Mouse (Mus musculus) small intestine, adult 2 months (tissue): Measurements from ENCODE around the gene Pdzk1.

Source experiments
- CTCF ChIP-seq: fragments of 200-500 bp; IDR thresholded peaks from 2 replicates; pipeline ENCODE4 v1.5.1; 2012; ENCODE audit warnings: low read depth, mild to moderate bottlenecking, control low read depth, inconsistent platforms, low read length, moderate library complexity, mixed read lengths; ENCODE audit not compliant: insufficient replicate concordance, insufficient read length; ENCODE audit errors: extremely low read depth
- POLR2A ChIP-seq: fragments of 200-500 bp; IDR thresholded peaks from 2 replicates; pipeline ENCODE4 v1.6.1; 2012; ENCODE audit warnings: low read depth, mild to moderate bottlenecking, control low read depth, inconsistent platforms, low read length, moderate library complexity

- peak; percentile 26; the same call in 1 of the 2 replicates for TF ChIP-seq CTCF
- TF ChIP-seq POLR2A, result no peak
These were observed 16.0 kb upstream of the Pdzk1 start for GRCm38 (mm10) chr3:96813106-96813505.
